Mouse (Mus musculus): Measurements from ENCODE around the gene Ascc1.

- TF ChIP-seq POLR2A (IDR thresholded peaks at IDR 0.05; ENCODE audit: borderline replicate concordance, low read depth, low read length) (no peak), CTCF (IDR thresholded peaks at IDR 0.05; ENCODE audit: low read depth, low read length) (no peak)
Observed at GRCm38 (mm10) chr10:60077736-60078560, 75.3 kb downstream of the Ascc1 start.

All from bone marrow macrophage, adult 2 months (primary cell).